Mouse (Mus musculus): Measurements from ENCODE around the gene Gm47985.
A peak's percentile ranks its signal among the peaks of the same experiment; 100 is the strongest.
"Not testable (repeated sequence)": the region's sequence is repeated elsewhere in the genome, so short reads cannot be mapped to it uniquely, and the experiment has no call there.

The Gm47985 gene

DNA sequence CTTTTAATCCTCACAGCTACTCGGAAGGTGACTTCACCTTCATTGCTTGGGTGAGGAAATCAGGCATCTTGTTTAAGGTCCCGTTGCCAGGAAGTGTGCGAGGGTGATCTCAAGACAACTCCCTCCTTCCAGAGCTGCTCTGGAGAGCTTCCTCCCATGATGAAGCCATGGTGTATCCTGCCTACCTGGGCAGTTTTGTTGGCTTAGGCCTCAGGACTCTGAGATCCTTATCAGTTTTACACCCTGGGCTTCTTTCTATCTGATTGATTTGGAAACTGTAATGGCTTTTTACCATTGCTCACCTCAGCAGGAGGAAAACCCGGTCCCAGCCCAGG is 4.4 kb upstream of the Gm47985 start:
- DNase-seq (ENCODE audit: low read depth), result no peak

DNA sequence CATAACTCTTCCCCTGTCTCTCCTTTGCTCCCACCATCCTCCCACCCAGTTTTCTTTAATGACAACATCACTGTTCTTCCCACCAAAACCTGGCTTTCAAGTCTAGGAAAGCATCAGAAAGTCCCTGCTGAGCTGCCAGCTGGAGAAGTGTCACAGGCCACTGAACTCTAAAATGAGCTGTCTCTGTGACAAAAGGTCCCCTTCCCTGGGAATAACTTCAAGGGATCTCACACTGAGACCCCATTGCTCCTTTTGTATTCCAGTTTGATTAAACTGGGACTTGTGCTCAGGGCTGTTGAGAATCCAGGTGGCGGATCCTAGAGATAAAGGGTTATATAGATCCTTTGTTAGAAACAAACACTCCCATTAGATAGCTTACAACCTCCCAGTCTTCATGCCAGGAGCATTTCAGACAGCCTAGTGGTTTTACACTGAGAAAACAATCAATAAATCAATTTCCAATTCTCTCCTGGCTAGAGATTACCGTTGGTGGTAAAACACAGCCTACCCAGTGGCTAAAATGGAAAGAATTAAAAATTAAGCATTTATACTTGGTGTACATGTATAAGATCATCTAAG is 3.7 kb upstream of the Gm47985 start:
- no peak for DNase-seq (ENCODE audit: low read depth)

DNA sequence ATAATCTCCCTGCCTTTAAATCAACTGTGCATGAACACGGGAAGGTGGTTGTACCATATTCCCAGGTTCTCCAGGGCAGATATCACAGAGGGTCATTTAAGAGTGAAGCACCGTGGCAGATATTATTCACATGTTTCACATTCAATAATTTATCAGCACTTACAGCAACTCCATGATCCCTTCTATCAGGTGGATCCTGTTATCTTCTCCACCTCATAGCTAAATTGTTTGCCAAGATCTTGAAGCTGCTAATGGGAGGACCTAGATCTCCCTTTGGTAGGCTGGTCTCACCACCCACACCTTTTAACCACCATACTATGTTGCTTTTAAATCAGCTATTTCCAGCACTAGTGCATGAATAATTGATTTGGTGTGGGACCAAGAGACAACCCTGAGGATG is 2.2 kb upstream of the Gm47985 start:
- no peak for DNase-seq (ENCODE audit: low read depth)

GRCm38 (mm10) chr1:151186186-151186585 is 3.8 kb downstream of the Gm47985 start:
- DNase-seq (ENCODE audit: low read depth), result not testable (repeated sequence)

GRCm38 (mm10) chr1:151186879-151187424 is 4.6 kb downstream of the Gm47985 start:
- DNase-seq (ENCODE audit: low read depth), result not testable (repeated sequence)

DNA sequence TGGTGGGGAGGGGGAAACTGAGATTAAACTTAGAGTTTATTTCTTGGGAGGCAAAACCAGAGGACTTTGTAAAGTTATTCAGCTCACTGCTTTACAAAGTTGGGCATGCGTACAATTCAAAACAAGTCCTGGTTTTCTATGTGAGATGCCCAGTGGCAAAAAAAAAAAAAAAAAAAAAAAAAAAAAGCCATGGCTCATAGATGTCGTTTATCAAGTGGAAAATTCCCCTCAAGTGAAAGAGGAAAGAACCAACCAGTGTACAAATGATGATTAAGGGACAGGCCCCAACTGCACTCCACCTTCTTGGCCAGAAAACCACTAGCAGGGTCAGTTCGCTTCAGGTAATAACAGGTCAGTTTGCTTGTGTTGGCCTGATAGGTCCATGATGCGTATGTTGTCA is 6.1 kb downstream of the Gm47985 start:
- DNase-seq (ENCODE audit: low read depth), result no peak

DNA sequence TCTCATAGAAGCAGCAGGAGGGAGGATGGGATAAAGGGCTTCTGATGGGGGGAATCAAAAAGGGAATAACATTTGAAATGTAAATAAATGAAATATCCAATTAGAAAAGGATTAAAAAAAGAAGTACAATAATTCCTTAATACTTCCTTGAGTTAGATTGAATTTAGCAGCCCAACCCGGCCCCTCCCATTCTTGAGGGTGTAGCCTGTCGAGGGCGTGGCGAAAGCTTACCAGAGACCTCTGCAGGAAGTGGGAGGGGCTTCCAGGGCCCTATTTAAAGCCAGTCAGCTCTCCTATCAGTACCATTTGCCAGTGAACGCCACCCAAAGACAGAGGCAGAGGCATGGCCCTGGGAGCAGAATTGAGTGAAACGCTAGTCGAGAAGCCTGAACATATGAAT is 9.7 kb downstream of the Gm47985 start, which contains the start of gene Gm8947:
Gm8947 (plus strand) TSS at position 302 of the 400 bp plus-strand sequence.
- DNase-seq (ENCODE audit: low read depth), result not testable (repeated sequence)

DNA sequence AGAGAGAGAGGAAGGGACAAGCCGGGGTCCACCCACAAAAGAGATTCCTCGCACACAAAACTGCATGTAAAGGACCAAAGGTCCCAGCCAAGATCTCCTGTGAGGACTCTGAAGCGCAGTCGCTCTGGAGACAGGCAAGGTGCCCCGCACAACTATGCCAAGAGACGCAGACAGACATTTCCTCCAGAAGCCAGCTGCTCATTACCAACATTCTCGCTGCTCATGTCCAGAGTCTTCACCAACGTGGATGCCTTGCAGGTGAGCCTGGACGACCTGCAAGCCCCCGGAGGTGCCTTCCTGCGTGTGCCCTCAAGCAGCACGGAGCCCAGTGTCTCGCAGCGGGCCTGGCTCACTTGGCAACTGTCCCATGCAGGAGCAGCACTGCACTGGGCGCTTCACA is 10.4 kb downstream of the Gm47985 start:
- not testable (repeated sequence) for DNase-seq (ENCODE audit: low read depth)

DNA sequence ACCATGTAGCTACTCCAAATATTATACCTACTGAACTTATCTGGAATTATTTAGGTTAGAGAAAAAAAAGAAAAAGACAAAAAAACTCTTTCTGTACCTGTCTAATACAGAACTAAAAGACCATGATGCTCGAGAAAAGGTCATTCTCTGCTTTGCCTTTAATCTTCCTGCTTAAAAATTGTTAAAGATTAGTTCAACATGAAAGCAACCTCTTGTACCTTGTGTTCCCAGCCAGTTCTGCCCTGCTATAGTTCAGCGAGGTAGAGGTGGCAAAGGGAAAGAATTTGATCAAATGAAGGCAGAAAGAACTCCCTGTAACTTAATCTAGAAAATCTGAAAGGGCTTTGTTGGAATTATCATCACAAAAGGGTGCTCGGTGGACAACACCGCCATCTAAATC is 13.6 kb downstream of the Gm47985 start:
- not testable (repeated sequence) for DNase-seq (ENCODE audit: low read depth)

GRCm38 (mm10) chr1:151196690-151197089 is 14.4 kb downstream of the Gm47985 start:
- DNase-seq (ENCODE audit: low read depth), result not testable (repeated sequence)

DNA sequence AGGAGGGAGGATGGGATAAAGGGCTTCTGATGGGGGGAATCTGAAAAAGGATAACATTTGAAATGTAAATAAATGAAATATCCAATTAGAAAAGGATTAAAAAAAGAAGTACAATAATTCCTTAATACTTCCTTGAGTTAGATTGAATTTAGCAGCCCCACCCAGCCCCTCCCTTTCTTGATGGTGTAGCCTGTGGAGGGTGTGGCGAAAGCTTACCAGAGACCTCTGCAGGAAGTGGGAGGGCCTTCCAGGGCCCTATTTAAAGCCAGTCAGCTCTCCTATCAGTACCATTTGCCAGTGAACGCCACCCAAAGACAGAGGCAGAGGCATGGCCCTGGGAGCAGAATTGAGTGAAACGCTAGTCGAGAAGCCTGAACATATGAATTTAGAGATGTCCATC is 15.8 kb downstream of the Gm47985 start, which contains the start of gene Gm47995:
Gm47995 (plus strand) TSS at position 329 of the 400 bp plus-strand sequence.
- peak; percentile 42 for DNase-seq (ENCODE audit: low read depth)

DNA sequence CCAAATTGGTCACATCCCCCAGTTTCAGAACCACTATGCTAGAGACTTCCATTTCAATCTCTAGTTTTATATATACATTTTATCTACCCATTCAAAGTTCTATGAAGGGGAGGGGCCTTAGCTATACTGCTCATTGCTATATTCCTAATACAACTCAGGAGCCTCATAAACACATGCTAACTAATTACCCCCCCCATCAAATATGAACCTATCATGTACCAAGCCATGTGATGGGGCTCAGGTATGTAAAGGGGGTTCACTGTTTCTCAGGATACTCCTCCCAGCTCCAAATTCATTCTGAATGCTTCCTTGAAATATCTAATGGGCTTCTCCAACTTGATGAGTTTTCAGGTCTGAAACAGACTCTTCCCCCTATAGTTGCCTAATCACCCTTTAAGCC is 18.3 kb downstream of the Gm47985 start:
- not testable (repeated sequence) for DNase-seq (ENCODE audit: low read depth)

GRCm38 (mm10) chr1:151202771-151203170 is 20.4 kb downstream of the Gm47985 start:
- DNase-seq (ENCODE audit: low read depth), result not testable (repeated sequence)

DNA sequence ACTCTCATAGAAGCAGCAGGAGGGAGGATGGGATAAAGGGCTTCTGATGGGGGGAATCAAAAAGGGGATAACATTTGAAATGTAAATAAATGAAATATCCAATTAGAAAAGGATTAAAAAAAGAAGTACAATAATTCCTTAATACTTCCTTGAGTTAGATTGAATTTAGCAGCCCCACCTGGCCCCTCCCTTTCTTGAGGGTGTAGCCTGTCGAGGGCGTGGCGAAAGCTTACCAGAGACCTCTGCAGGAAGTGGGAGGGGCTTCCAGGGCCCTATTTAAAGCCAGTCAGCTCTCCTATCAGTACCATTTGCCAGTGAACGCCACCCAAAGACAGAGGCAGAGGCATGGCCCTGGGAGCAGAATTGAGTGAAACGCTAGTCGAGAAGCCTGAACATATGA is 21.5 kb downstream of the Gm47985 start, which contains the start of gene 3110040M04Rik:
3110040M04Rik (plus strand) TSS at position 304 of the 400 bp plus-strand sequence.
- not testable (repeated sequence) for DNase-seq (ENCODE audit: low read depth)

DNA sequence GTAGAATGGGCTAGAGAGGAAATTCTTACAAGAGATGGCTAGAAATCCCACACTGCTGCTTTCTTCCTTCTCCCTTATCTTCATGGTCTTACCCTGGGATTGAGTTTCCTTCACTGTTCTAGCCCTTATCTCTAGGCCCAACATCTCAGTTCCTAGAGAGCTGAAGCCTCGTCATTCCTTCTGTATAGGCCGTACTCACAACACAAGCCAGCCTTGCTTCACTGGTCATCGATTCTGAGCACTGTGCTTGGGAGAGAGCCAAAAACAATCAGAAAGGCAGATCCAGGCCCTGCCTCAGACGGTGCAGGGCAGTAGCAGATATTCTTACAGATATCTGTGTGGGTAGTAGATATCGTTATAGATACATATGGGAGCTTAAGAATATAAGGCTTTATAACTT is 26.2 kb downstream of the Gm47985 start:
- not testable (repeated sequence) for DNase-seq (ENCODE audit: low read depth)

DNA sequence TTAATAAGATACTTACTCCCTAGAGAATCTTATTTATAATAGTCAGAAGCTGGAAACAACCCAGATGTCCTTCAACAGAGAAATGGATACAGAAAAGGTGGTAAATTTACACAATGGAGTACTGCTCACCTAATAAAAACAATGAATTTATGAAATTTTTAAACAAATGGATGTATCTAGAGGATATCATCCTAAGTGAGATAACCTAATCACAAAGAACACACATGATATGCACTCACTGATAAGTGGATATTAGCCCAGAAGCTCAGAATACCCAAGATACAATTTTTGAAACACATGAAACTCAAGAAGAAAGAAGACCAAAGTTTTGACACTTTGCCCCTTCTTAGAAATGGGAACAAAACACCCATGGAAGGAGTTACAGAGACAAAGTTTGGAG is 26.6 kb downstream of the Gm47985 start:
- not testable (repeated sequence) for DNase-seq (ENCODE audit: low read depth)

DNA sequence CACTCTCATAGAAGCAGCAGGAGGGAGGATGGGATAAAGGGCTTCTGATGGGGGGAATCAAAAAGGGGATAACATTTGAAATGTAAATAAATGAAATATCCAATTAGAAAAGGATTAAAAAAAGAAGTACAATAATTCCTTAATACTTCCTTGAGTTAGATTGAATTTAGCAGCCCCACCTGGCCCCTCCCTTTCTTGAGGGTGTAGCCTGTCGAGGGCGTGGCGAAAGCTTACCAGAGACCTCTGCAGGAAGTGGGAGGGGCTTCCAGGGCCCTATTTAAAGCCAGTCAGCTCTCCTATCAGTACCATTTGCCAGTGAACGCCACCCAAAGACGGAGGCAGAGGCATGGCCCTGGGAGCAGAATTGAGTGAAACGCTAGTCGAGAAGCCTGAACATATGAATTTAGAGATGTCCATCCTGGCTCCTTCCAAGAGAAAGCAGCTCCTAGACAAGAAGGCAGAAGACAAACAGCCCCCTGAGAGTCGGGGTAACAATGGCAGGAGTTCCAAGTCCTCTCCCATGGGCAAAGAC is 27.6 kb downstream of the Gm47985 start, which contains the start of gene Gm47996:
Gm47996 (plus strand) TSS at position 308 of the 532 bp plus-strand sequence.
- DNase-seq (ENCODE audit: low read depth), result not testable (repeated sequence)

- DNase-seq (ENCODE audit: low read depth), result not testable (repeated sequence)
Observed at GRCm38 (mm10) chr1:151211666-151212065, 29.3 kb downstream of the Gm47985 start.

DNA sequence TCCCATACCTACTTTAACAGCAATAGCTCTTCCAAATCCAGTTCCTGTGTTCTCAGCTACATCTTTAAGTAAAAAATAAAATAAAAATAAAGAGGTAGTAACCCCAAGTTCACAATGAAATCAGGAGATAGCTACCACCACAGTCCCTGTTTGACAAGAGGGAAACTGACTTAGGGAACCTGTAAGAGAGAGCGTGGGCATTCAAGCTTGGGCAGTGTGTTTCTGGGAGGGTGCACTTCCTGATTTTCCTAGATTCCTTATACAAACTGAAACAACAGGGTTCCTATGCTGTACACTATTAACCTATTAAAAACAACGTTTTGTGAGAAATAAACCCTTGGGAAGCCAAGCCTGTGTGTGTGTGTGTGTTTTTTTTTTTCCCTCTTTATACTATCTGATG is 32.5 kb downstream of the Gm47985 start:
- no peak for DNase-seq (ENCODE audit: low read depth)

DNA sequence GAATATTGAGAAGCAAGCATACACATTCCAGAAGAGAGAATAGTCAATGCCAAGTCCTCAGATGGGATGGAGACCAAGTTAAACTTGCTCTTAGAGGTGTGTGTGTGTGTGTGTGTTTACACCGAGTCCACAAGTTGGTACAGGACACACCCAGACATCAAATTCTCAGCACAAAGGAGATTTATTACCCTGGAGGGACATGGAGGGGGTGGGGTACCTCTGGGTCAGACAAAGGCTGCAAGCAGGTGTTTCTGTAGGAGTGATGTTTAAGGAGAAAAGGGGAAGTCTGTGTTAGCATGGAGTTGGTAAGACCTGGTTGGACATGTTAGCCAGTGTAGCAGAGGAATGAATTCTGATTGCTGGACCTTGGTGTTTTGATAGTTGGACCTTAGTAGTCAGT is 33.6 kb downstream of the Gm47985 start:
- no peak for DNase-seq (ENCODE audit: low read depth)

GRCm38 (mm10) chr1:151216417-151216816 is 34.1 kb downstream of the Gm47985 start:
- DNase-seq (ENCODE audit: low read depth), result no peak

DNA sequence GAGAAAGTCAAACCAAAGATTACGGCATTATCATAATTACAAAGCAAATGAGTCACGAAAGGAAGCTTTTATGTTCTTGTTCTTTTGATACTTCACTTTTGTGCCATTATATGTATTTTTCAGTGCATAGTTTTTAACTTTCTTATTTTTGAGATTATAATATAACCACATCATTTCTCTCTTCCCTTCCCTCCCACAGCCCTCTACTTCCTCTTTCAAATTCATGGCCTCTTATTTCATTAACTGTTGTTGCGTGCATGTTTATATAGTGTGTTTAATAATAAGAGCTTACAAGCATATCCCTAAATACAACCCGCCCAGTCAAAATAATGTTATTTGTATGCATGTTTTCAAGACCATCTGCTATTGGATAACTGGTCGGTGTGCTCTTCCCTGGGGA is 36.7 kb downstream of the Gm47985 start:
- no peak for DNase-seq (ENCODE audit: low read depth)

GRCm38 (mm10) chr1:151220098-151220497 is 37.8 kb downstream of the Gm47985 start:
- DNase-seq (ENCODE audit: low read depth), result no peak

Measured in 416B (cell line).